Mouse (Mus musculus) intestine, embryonic 14.5 days (tissue): Measurements from ENCODE around the gene Rundc1. TPM values are rescaled to one million over a fixed set of nuclear protein-coding genes. Genes with fewer than 3 reads are reported as not detected.
A peak's percentile ranks its signal among the peaks of the same experiment; 100 is the strongest.
"Not testable (repeated sequence)": the region's sequence is repeated elsewhere in the genome, so short reads cannot be mapped to it uniquely, and the experiment has no call there.

ENCODE experiments used
- ATAC-seq: fragments of 200-750 bp; cut with Nextera tagmentation; replicated peaks from 2 replicates; pipeline ENCODE4 v1.8.0; 2017; ENCODE audit warnings: low read depth, moderate number of reproducible peaks, moderate TSS enrichment, moderate library complexity; ENCODE audit not compliant: low FRiP score, low TSS enrichment
- DNase-seq: peaks from one replicate; pipeline ENCODE4 v3.0.0-alpha.2; 2018; ENCODE audit warnings: low spot score
- H3K27ac ChIP-seq: fragments of 300-500 bp; sonication (generic); 2 replicates; pipeline ENCODE4 v1.5.1; 2014; ENCODE audit warnings: low read depth, mild to moderate bottlenecking, control low read depth
- H3K27me3 ChIP-seq: fragments of 300-500 bp; sonication (generic); replicated peaks from 2 replicates; pipeline ENCODE4 v1.6.1; 2014; ENCODE audit warnings: low read length, control low read depth; ENCODE audit not compliant: control insufficient read depth, insufficient read depth
- H3K36me3 ChIP-seq: fragments of 300-500 bp; sonication (generic); 2 replicates; pipeline ENCODE4 v1.6.1; 2014; ENCODE audit warnings: low read length, control low read depth; ENCODE audit not compliant: control insufficient read depth, insufficient read depth
- H3K4me1 ChIP-seq: fragments of 300-500 bp; sonication (generic); replicated peaks from 2 replicates; pipeline ENCODE4 v1.6.1; 2014; ENCODE audit warnings: low read length, control low read depth, mixed read lengths; ENCODE audit not compliant: control insufficient read depth, insufficient read depth
- H3K4me2 ChIP-seq: fragments of 300-500 bp; sonication (generic); 2 replicates; pipeline ENCODE4 v1.6.1; 2014; ENCODE audit warnings: low read length
- H3K4me3 ChIP-seq: fragments of 300-500 bp; sonication (generic); 2 replicates; pipeline ENCODE4 v1.5.1; 2014; ENCODE audit warnings: low read depth, low read length, control low read depth, mixed read lengths
- H3K9ac ChIP-seq: fragments of 300-500 bp; sonication (generic); 2 replicates; pipeline ENCODE4 v1.6.1; 2014; ENCODE audit warnings: mild to moderate bottlenecking, low read length
- H3K9me3 ChIP-seq: fragments of 300-500 bp; sonication (generic); 2 replicates; pipeline ENCODE4 v1.6.1; 2016; ENCODE audit warnings: low read length, control low read depth; ENCODE audit not compliant: control insufficient read depth
- WGBS: fragments of 180-500 bp; shearing (Covaris S2); extraction: QIAGEN DNeasy Blood & Tissue Kit; methylation state at CpG from one replicate; pipeline ENCODE4 v1.1.7; 2014; 5-methylcytosine and 5-hydroxymethylcytosine counted together
- polyA plus RNA-seq: library from polyadenylated mRNA; unstranded; fragments of >200 nt; fragmentation: Nextera tagmentation; extraction: Ambion mirVana; gene quantifications from 2 replicates; pipeline ENCODE4 v1.2.1, GENCODE M21; 2014

Rundc1 gene
- polyA plus RNA-seq, 1 experiment from 2014 or later = 14.5 TPM

DNA sequence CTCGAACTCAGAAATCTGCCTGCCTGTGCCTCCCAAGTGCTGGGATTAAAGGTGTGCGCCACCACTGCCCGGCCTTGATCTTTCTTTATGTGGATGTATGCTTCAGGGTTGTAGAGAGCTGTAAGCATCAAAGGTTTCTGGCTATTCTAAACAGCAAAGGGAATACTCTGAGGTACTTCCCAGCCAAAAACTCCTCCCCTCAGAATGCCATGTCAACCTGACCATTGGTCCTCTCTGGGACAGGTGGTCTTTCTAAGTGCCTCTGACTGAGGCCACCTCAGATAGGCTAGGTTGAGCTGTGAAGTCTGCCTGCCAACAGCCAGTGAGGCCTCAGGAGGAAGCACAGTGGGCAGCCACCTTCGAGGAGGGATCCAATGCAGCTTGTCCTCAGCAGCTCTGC is 24.0 kb downstream of the Rundc1 start:
- DNase-seq (no peak), ATAC-seq (0 out of 2 replicates have a peak, but pooled peaks have one; percentile 1)
- whole genome bisulfite sequencing = 80% methylated on average over 4 of the region's 4 CpGs
- no peaks in the 10 kb centered on the region for H3K9me3 ChIP-seq
- H3K27ac ChIP-seq = peak overlapping the region; percentile 44; the same call in 1 of the 2 replicates
- H3K4me3 ChIP-seq = peak overlapping the region; percentile 39
- no peak overlapping the region for H3K9ac ChIP-seq
- peak overlapping the region; percentile 50 for H3K4me2 ChIP-seq
- H3K4me1 ChIP-seq = peaks cover 6% of the 10 kb centered on the region
- peaks cover 21% of the 10 kb centered on the region for H3K36me3 ChIP-seq
- no peaks in the 10 kb centered on the region for H3K27me3 ChIP-seq

- H3K9me3 ChIP-seq, H3K4me2 ChIP-seq, H3K4me3 ChIP-seq, H3K27ac ChIP-seq, H3K4me1 ChIP-seq, H3K9ac ChIP-seq, ATAC-seq, H3K27me3 ChIP-seq, DNase-seq: not testable (repeated sequence)
- H3K36me3 ChIP-seq = peaks cover 14% of the 10 kb centered on the region
- 72% methylated on average over 4 of the region's 4 CpGs for WGBS
These were observed 24.7 kb downstream of the Rundc1 start for GRCm38 (mm10) chr11:101449596-101449995.

GRCm38 (mm10) chr11:101450394-101450793 is 25.5 kb downstream of the Rundc1 start:
- no peaks in the 10 kb centered on the region for H3K27me3 ChIP-seq
- 86% methylated on average over 3 of the region's 3 CpGs for WGBS
- no peak overlapping the region for H3K4me2 ChIP-seq
- H3K9ac ChIP-seq = no peak overlapping the region
- DNase-seq (no peak), ATAC-seq (no peak)
- no peak overlapping the region for H3K27ac ChIP-seq
- H3K4me1 ChIP-seq = 0 out of 2 replicates have a peak, but pooled peaks cover 2% of the 10 kb centered on the region
- H3K9me3 ChIP-seq = no peaks in the 10 kb centered on the region
- peaks cover 6% of the 10 kb centered on the region for H3K36me3 ChIP-seq
- H3K4me3 ChIP-seq = no peak overlapping the region

- no peak overlapping the region for H3K4me2 ChIP-seq
- 0 out of 2 replicates have a peak, but pooled peaks cover 2% of the 10 kb centered on the region for H3K4me1 ChIP-seq
- 89% methylated on average over 10 of the region's 10 CpGs for WGBS
- no peak overlapping the region for H3K4me3 ChIP-seq
- DNase-seq = no peak
- no peak overlapping the region for H3K27ac ChIP-seq
- H3K27me3 ChIP-seq = no peaks in the 10 kb centered on the region
- no peak overlapping the region for H3K9ac ChIP-seq
- no peaks in the 10 kb centered on the region for H3K36me3 ChIP-seq
- no peak for ATAC-seq
- no peaks in the 10 kb centered on the region for H3K9me3 ChIP-seq
These were observed 26.7 kb downstream of the Rundc1 start for GRCm38 (mm10) chr11:101451536-101451935.

- H3K9ac ChIP-seq = no peak overlapping the region
- WGBS = 71% methylated on average over 10 of the region's 10 CpGs
- H3K9me3 ChIP-seq = no peaks in the 10 kb centered on the region
- no peak overlapping the region for H3K27ac ChIP-seq
- no peak overlapping the region for H3K4me3 ChIP-seq
- H3K27me3 ChIP-seq = no peaks in the 10 kb centered on the region
- H3K36me3 ChIP-seq = 0 out of 2 replicates have a peak, but pooled peaks cover under 1% of the 10 kb centered on the region
- DNase-seq (no peak), ATAC-seq (no peak)
- no peak overlapping the region for H3K4me2 ChIP-seq
- H3K4me1 ChIP-seq = 0 out of 2 replicates have a peak, but pooled peaks cover 2% of the 10 kb centered on the region
These were observed 27.3 kb downstream of the Rundc1 start for GRCm38 (mm10) chr11:101452093-101452774.

DNA sequence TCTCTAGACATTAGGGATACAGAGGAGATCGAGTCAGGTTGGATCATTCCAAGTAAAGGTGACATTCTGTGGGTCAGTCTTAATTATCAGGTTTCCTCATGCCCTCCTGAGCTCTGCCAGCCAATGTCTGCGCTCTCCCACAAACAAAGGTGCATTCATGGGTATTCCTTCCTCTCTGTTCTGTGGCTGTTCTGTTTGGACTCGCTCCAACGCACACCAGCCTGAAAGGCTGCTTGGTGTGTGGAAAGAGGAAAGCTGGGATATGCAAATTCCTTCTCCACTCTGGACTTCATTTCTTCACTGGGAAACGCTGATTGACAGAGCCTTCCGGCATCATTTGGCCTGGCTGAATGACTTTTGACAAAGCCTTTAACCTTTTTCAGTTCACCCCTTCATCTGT is 29.8 kb downstream of the Rundc1 start:
- no peaks in the 10 kb centered on the region for H3K27me3 ChIP-seq
- peaks cover 17% of the 10 kb centered on the region; the same call in 1 of the 2 replicates for H3K36me3 ChIP-seq
- no peak overlapping the region for H3K4me3 ChIP-seq
- H3K9ac ChIP-seq = no peak overlapping the region
- no peaks in the 10 kb centered on the region for H3K9me3 ChIP-seq
- DNase-seq = no peak
- peaks cover 4% of the 10 kb centered on the region; the same call in 1 of the 2 replicates for H3K4me1 ChIP-seq
- 71% methylated on average over 6 of the region's 6 CpGs for WGBS
- no peak overlapping the region for H3K4me2 ChIP-seq
- H3K27ac ChIP-seq = no peak overlapping the region
- ATAC-seq = no peak

DNA sequence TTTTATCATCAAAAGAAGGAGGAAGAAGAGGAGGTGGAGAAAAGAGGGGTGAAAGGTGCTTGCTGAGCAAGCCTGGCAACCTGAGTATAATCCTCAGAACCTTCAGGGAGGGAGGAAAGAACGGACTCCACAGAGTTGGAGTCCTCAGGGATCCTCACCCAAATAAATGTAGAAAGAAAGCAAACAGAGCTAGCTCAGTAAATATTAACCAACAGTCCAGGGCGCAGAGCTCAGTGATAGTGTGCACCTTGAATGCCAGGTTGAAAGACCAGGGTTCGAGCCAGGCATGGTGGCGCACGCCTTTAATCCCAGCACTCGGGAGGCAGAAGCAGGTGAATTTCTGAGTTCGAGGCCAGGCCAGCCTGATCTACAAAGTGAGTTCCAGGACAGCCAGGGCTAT is 30.7 kb downstream of the Rundc1 start:
- no peak overlapping the region for H3K27ac ChIP-seq
- no peak overlapping the region for H3K9ac ChIP-seq
- H3K4me2 ChIP-seq = no peak overlapping the region
- no peaks in the 10 kb centered on the region for H3K27me3 ChIP-seq
- DNase-seq (no peak), ATAC-seq (no peak)
- H3K36me3 ChIP-seq = peaks cover 23% of the 10 kb centered on the region; the same call in 1 of the 2 replicates
- no peaks in the 10 kb centered on the region for H3K9me3 ChIP-seq
- WGBS = 75% methylated on average over 7 of the region's 7 CpGs
- H3K4me1 ChIP-seq = peaks cover 4% of the 10 kb centered on the region; the same call in 1 of the 2 replicates
- no peak overlapping the region for H3K4me3 ChIP-seq

GRCm38 (mm10) chr11:101457631-101458030 is 32.7 kb downstream of the Rundc1 start:
- H3K36me3 ChIP-seq = peaks cover 41% of the 10 kb centered on the region
- WGBS = 89% methylated on average over 9 of the region's 9 CpGs
- H3K9me3 ChIP-seq = no peaks in the 10 kb centered on the region
- H3K27me3 ChIP-seq = no peaks in the 10 kb centered on the region
- H3K27ac ChIP-seq = no peak overlapping the region
- peaks cover 9% of the 10 kb centered on the region for H3K4me1 ChIP-seq
- ATAC-seq = no peak
- DNase-seq = no peak
- no peak overlapping the region for H3K4me3 ChIP-seq
- no peak overlapping the region for H3K4me2 ChIP-seq
- H3K9ac ChIP-seq = no peak overlapping the region

GRCm38 (mm10) chr11:101458217-101458616 is 33.3 kb downstream of the Rundc1 start:
- Histone ChIP-seq H3K27me3 (no peaks in the 10 kb centered on the region), H3K27ac (no peak overlapping the region), H3K9me3 (no peaks in the 10 kb centered on the region), H3K9ac (no peak overlapping the region), H3K4me3 (no peak overlapping the region), H3K4me1 (peaks cover 15% of the 10 kb centered on the region), H3K36me3 (peaks cover 41% of the 10 kb centered on the region), H3K4me2 (no peak overlapping the region)
- ATAC-seq (no peak), DNase-seq (no peak)
- 82% methylated on average over 12 of the region's 12 CpGs for WGBS
